Mouse (Mus musculus): ENCODE results near the gene Ccdc69. TPM values are rescaled to one million over a fixed set of nuclear protein-coding genes. Genes with fewer than 3 reads are reported as not detected.

The Ccdc69 gene
- polyA plus RNA-seq, 1 experiment from 2014 or later, result 1.2 TPM

- no peaks in the 10 kb centered on the region for H3K9me3 ChIP-seq (ENCODE audit: control insufficient read depth, low read length)
- no peak overlapping the region for H3K4me2 ChIP-seq
- WGBS, result 77% methylated on average over 8 of the region's 8 CpGs
- no peak overlapping the region for H3K4me3 ChIP-seq (ENCODE audit: low read depth, low read length)
- H3K4me1 ChIP-seq (replicated peaks; ENCODE audit: control insufficient read depth, insufficient read depth, low read length), result no peaks in the 10 kb centered on the region; the same call in 1 of the 2 replicates
- ATAC-seq (replicated peaks; ENCODE audit: low FRiP score) (no peak), DNase-seq (ENCODE audit: low spot score) (no peak)
- H3K36me3 ChIP-seq (ENCODE audit: control insufficient read depth, insufficient read depth, low read length), result no peaks in the 10 kb centered on the region
- no peak overlapping the region for H3K27ac ChIP-seq (ENCODE audit: low read depth, low read length)
- no peaks in the 10 kb centered on the region for H3K27me3 ChIP-seq (replicated peaks; ENCODE audit: control insufficient read depth, insufficient read depth, low read length)
- H3K9ac ChIP-seq (ENCODE audit: low read depth, low read length), result no peak overlapping the region
Observed at GRCm38 (mm10) chr11:55072467-55072866, 5.5 kb downstream of the Ccdc69 start.

- H3K4me1 ChIP-seq (replicated peaks; ENCODE audit: control insufficient read depth, insufficient read depth, low read length), result no peaks in the 10 kb centered on the region
- 86% methylated on average over 5 of the region's 5 CpGs for WGBS
- no peak overlapping the region for H3K27ac ChIP-seq (ENCODE audit: low read depth, low read length)
- H3K4me2 ChIP-seq, result no peak overlapping the region
- H3K27me3 ChIP-seq (replicated peaks; ENCODE audit: control insufficient read depth, insufficient read depth, low read length), result no peaks in the 10 kb centered on the region
- H3K9me3 ChIP-seq (ENCODE audit: control insufficient read depth, low read length), result no peaks in the 10 kb centered on the region
- no peak overlapping the region for H3K9ac ChIP-seq (ENCODE audit: low read depth, low read length)
- DNase-seq (ENCODE audit: low spot score) (no peak), ATAC-seq (replicated peaks; ENCODE audit: low FRiP score) (no peak)
- no peak overlapping the region for H3K4me3 ChIP-seq (ENCODE audit: low read depth, low read length)
- H3K36me3 ChIP-seq (ENCODE audit: control insufficient read depth, insufficient read depth, low read length), result no peaks in the 10 kb centered on the region
Observed at GRCm38 (mm10) chr11:55071344-55071743, 6.6 kb downstream of the Ccdc69 start.

- no peaks in the 10 kb centered on the region for H3K36me3 ChIP-seq (ENCODE audit: control insufficient read depth, insufficient read depth, low read length)
- H3K4me2 ChIP-seq, result no peak overlapping the region
- H3K27ac ChIP-seq (ENCODE audit: low read depth, low read length), result no peak overlapping the region
- H3K4me3 ChIP-seq (ENCODE audit: low read depth, low read length), result no peak overlapping the region
- no peak overlapping the region for H3K9ac ChIP-seq (ENCODE audit: low read depth, low read length)
- no peaks in the 10 kb centered on the region for H3K27me3 ChIP-seq (replicated peaks; ENCODE audit: control insufficient read depth, insufficient read depth, low read length)
- no peaks in the 10 kb centered on the region for H3K9me3 ChIP-seq (ENCODE audit: control insufficient read depth, low read length)
- no peak for ATAC-seq (replicated peaks; ENCODE audit: low FRiP score)
- no peak for DNase-seq (ENCODE audit: low spot score)
- WGBS, result 52% methylated on average over 2 of the region's 2 CpGs
- H3K4me1 ChIP-seq (replicated peaks; ENCODE audit: control insufficient read depth, insufficient read depth, low read length), result no peaks in the 10 kb centered on the region
Observed at GRCm38 (mm10) chr11:55069023-55069422, 8.9 kb downstream of the Ccdc69 start.

GRCm38 (mm10) chr11:55066921-55067320 is 11.0 kb downstream of the Ccdc69 start:
- Histone ChIP-seq H3K4me2 (no peak overlapping the region), H3K4me3 (ENCODE audit: low read depth, low read length) (no peak overlapping the region), H3K27me3 (replicated peaks; ENCODE audit: control insufficient read depth, insufficient read depth, low read length) (no peaks in the 10 kb centered on the region), H3K9ac (ENCODE audit: low read depth, low read length) (no peak overlapping the region), H3K4me1 (replicated peaks; ENCODE audit: control insufficient read depth, insufficient read depth, low read length) (no peaks in the 10 kb centered on the region), H3K36me3 (ENCODE audit: control insufficient read depth, insufficient read depth, low read length) (no peaks in the 10 kb centered on the region), H3K9me3 (ENCODE audit: control insufficient read depth, low read length) (no peaks in the 10 kb centered on the region), H3K27ac (ENCODE audit: low read depth, low read length) (no peak overlapping the region)
- DNase-seq (ENCODE audit: low spot score), result no peak
- no peak for ATAC-seq (replicated peaks; ENCODE audit: low FRiP score)
- WGBS, result 62% methylated on average over 4 of the region's 4 CpGs

GRCm38 (mm10) chr11:55062856-55063255 is 15.1 kb downstream of the Ccdc69 start:
- no peak for DNase-seq (ENCODE audit: low spot score)
- no peak overlapping the region for H3K9ac ChIP-seq (ENCODE audit: low read depth, low read length)
- no peaks in the 10 kb centered on the region for H3K36me3 ChIP-seq (ENCODE audit: control insufficient read depth, insufficient read depth, low read length)
- H3K27me3 ChIP-seq (replicated peaks; ENCODE audit: control insufficient read depth, insufficient read depth, low read length), result no peaks in the 10 kb centered on the region
- H3K4me1 ChIP-seq (replicated peaks; ENCODE audit: control insufficient read depth, insufficient read depth, low read length), result no peaks in the 10 kb centered on the region
- ATAC-seq (replicated peaks; ENCODE audit: low FRiP score), result no peak
- H3K27ac ChIP-seq (ENCODE audit: low read depth, low read length), result no peak overlapping the region
- no peak overlapping the region for H3K4me3 ChIP-seq (ENCODE audit: low read depth, low read length)
- no peak overlapping the region for H3K4me2 ChIP-seq
- WGBS, result 36% methylated on average over 5 of the region's 5 CpGs
- H3K9me3 ChIP-seq (ENCODE audit: control insufficient read depth, low read length), result no peaks in the 10 kb centered on the region

- no peak overlapping the region for H3K9ac ChIP-seq (ENCODE audit: low read depth, low read length)
Observed at GRCm38 (mm10) chr11:55060802-55061201, 17.1 kb downstream of the Ccdc69 start.

GRCm38 (mm10) chr11:55057511-55057910 is 20.4 kb downstream of the Ccdc69 start:
- no peaks in the 10 kb centered on the region for H3K27me3 ChIP-seq (replicated peaks; ENCODE audit: control insufficient read depth, insufficient read depth, low read length)
- no peak for ATAC-seq (replicated peaks; ENCODE audit: low FRiP score)
- WGBS, result 72% methylated on average over 3 of the region's 3 CpGs
- no peak overlapping the region for H3K4me3 ChIP-seq (ENCODE audit: low read depth, low read length)
- H3K4me1 ChIP-seq (replicated peaks; ENCODE audit: control insufficient read depth, insufficient read depth, low read length), result no peaks in the 10 kb centered on the region
- H3K36me3 ChIP-seq (ENCODE audit: control insufficient read depth, insufficient read depth, low read length), result no peaks in the 10 kb centered on the region
- no peak overlapping the region for H3K4me2 ChIP-seq
- no peak for DNase-seq (ENCODE audit: low spot score)
- no peak overlapping the region for H3K27ac ChIP-seq (ENCODE audit: low read depth, low read length)
- H3K9ac ChIP-seq (ENCODE audit: low read depth, low read length), result no peak overlapping the region
- no peaks in the 10 kb centered on the region for H3K9me3 ChIP-seq (ENCODE audit: control insufficient read depth, low read length)

More at GRCm38 (mm10) chr11:55060802-55061201, 17.1 kb downstream of the Ccdc69 start:
- DNase-seq (ENCODE audit: low spot score), result no peak
- H3K27me3 ChIP-seq (replicated peaks; ENCODE audit: control insufficient read depth, insufficient read depth, low read length), result no peaks in the 10 kb centered on the region
- no peaks in the 10 kb centered on the region for H3K4me1 ChIP-seq (replicated peaks; ENCODE audit: control insufficient read depth, insufficient read depth, low read length)
- H3K27ac ChIP-seq (ENCODE audit: low read depth, low read length), result no peak overlapping the region
- H3K9me3 ChIP-seq (ENCODE audit: control insufficient read depth, low read length), result no peaks in the 10 kb centered on the region
- WGBS, result 76% methylated on average over 5 of the region's 5 CpGs
- no peak overlapping the region for H3K4me3 ChIP-seq (ENCODE audit: low read depth, low read length)
- H3K36me3 ChIP-seq (ENCODE audit: control insufficient read depth, insufficient read depth, low read length), result no peaks in the 10 kb centered on the region
- no peak overlapping the region for H3K4me2 ChIP-seq
- ATAC-seq (replicated peaks; ENCODE audit: low FRiP score), result no peak

GRCm38 (mm10) chr11:55050837-55051510 is 27.0 kb downstream of the Ccdc69 start:
- 67% methylated on average over 7 of the region's 7 CpGs for WGBS
- Histone ChIP-seq H3K27ac (ENCODE audit: low read depth, low read length) (no peak overlapping the region), H3K36me3 (ENCODE audit: control insufficient read depth, insufficient read depth, low read length) (no peaks in the 10 kb centered on the region)

GRCm38 (mm10) chr11:55046600-55046999 is 31.3 kb downstream of the Ccdc69 start:
- no peaks in the 10 kb centered on the region for H3K4me1 ChIP-seq (replicated peaks; ENCODE audit: control insufficient read depth, insufficient read depth, low read length)
- H3K27me3 ChIP-seq (replicated peaks; ENCODE audit: control insufficient read depth, insufficient read depth, low read length), result no peaks in the 10 kb centered on the region
- H3K27ac ChIP-seq (ENCODE audit: low read depth, low read length), result no peak overlapping the region
- H3K9me3 ChIP-seq (ENCODE audit: control insufficient read depth, low read length), result no peaks in the 10 kb centered on the region
- H3K4me3 ChIP-seq (ENCODE audit: low read depth, low read length), result no peak overlapping the region
- ATAC-seq (replicated peaks; ENCODE audit: low FRiP score) (no peak), DNase-seq (ENCODE audit: low spot score) (no peak)
- H3K9ac ChIP-seq (ENCODE audit: low read depth, low read length), result no peak overlapping the region
- no peaks in the 10 kb centered on the region for H3K36me3 ChIP-seq (ENCODE audit: control insufficient read depth, insufficient read depth, low read length)
- WGBS, result 46% methylated on average over 5 of the region's 5 CpGs
- H3K4me2 ChIP-seq, result no peak overlapping the region

More at GRCm38 (mm10) chr11:55050837-55051510, 27.0 kb downstream of the Ccdc69 start:
- Histone ChIP-seq H3K27me3 (replicated peaks; ENCODE audit: control insufficient read depth, insufficient read depth, low read length) (no peaks in the 10 kb centered on the region), H3K9ac (ENCODE audit: low read depth, low read length) (no peak overlapping the region), H3K4me2 (no peak overlapping the region), H3K4me3 (ENCODE audit: low read depth, low read length) (no peak overlapping the region), H3K9me3 (ENCODE audit: control insufficient read depth, low read length) (no peaks in the 10 kb centered on the region), H3K4me1 (replicated peaks; ENCODE audit: control insufficient read depth, insufficient read depth, low read length) (no peaks in the 10 kb centered on the region)
- no peak for ATAC-seq (replicated peaks; ENCODE audit: low FRiP score)
- no peak for DNase-seq (ENCODE audit: low spot score)

Measured in liver, embryonic 11.5 days (tissue).